Mouse (Mus musculus) kidney, adult 2 months (tissue): ENCODE results near the gene Cfap97d1.

ENCODE experiments used
- CTCF ChIP-seq: fragments of 200-500 bp; conservative IDR thresholded peaks from 2 replicates; pipeline ENCODE4 v1.5.1; 2011; ENCODE audit warnings: low read depth, mild to moderate bottlenecking, control low read depth, low read length, moderate library complexity, mixed read lengths; ENCODE audit not compliant: insufficient read depth, insufficient read length
- POLR2A ChIP-seq: fragments of 200-500 bp; IDR thresholded peaks from one replicate; pipeline ENCODE4 v1.6.1; 2011; ENCODE audit warnings: low read depth, low read length, control low read depth

DNA sequence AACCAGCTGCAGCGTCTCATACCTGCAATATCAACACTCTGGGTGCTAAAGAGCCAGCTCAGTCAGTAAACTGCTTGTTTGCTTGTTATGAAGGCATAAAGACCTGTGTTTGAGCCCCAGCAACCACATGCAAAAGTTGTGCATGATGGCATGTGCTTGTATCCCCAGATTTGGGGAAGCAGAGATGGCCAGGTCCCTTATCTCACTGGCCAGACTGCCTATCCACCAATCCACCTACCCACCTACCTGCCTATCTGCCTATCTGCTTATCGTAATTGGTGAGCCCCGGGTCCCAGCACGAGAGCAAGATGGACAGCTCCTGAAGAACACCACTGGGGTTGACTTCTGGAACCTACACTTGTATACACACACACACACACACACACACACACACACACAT, 45.2 kb downstream of the Cfap97d1 start:
- TF ChIP-seq POLR2A = no peak
- no peak for TF ChIP-seq CTCF
